Comparison of ENCODE assay signal across 51 mouse cellular contexts in the genomic region with DNA sequence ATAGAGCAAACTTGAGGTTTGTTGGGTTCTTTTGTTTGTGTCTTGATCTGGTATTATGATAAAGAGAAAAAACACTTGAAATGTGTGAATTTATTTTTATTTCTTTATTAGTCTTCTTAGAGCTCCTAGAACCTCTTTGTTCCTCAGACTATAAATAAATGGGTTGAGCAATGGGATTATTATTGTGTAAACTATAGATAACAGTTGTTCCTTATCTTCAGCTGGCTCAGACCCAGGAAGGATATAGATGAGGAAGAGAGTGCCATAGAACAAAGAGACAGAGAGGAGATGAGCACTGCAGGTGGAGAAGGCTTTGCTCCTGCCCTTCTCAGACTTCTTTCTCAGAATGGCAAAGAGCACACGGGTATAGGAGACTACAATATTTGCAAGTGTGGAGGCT. TPM values are rescaled to one million over a fixed set of nuclear protein-coding genes. Genes with fewer than 3 reads are reported as not detected.
"Had no signal": no experiment of that assay in that cellular context is flagged by ENCODE, and none has a peak within 500 bp of the region (broad histone marks: within the 10 kb centered on the region; RNA-seq: fewer than 3 reads in every experiment).

No protein-coding gene starts in this region.

- H3K27ac ChIP-seq: heart, embryonic 13.5 days; heart, embryonic 15.5 days; hindbrain, embryonic 10.5 days; hindbrain, embryonic 12.5 days; hindbrain, embryonic 13.5 days; hindbrain, embryonic 14.5 days; hindbrain, embryonic 15.5 days; hindbrain, postnatal 0 days; intestine, embryonic 15.5 days; kidney, embryonic 15.5 days; kidney, postnatal 0 days; layer of hippocampus, adult 2 months; left cerebral cortex, adult 2 months had no signal

- ATAC-seq: hindbrain, embryonic 16.5 days; hindbrain, postnatal 0 days; inflammation-experienced regulatory T-cells, adult 6 months; intestine, embryonic 15.5 days; intestine, embryonic 16.5 days; intestine, postnatal 0 days had no signal

- DNase-seq: heart, postnatal 10 days; heart, postnatal 14 days; heart, postnatal 36 days; heart, postnatal 4 days; kidney, adult 11 months; kidney, adult 18-20 months; kidney, adult 2 months; kidney, adult 8-10 months; kidney, adult 9 months; kidney, postnatal 10 days; kidney, postnatal 14 days; kidney, postnatal 25 days; kidney, postnatal 36 days; kidney, postnatal 4 days; layer of hippocampus, adult 9-11 months; layer of hippocampus, postnatal 36 days had no signal

- H3K27me3 ChIP-seq: heart, embryonic 12.5 days; heart, embryonic 13.5 days; heart, embryonic 15.5 days; hindbrain, embryonic 12.5 days; hindbrain, embryonic 13.5 days; hindbrain, embryonic 15.5 days; intestine, embryonic 15.5 days; kidney, embryonic 15.5 days had no signal

- H3K4me1 ChIP-seq: heart, embryonic 12.5 days; heart, embryonic 13.5 days; heart, embryonic 15.5 days; hindbrain, embryonic 10.5 days; hindbrain, embryonic 12.5 days; hindbrain, embryonic 13.5 days; hindbrain, embryonic 15.5 days; intestine, embryonic 15.5 days; kidney, embryonic 15.5 days had no signal

- H3K36me3 ChIP-seq: heart, embryonic 12.5 days; heart, embryonic 13.5 days; heart, embryonic 15.5 days; hindbrain, embryonic 10.5 days; hindbrain, embryonic 12.5 days; hindbrain, embryonic 13.5 days; hindbrain, embryonic 15.5 days; intestine, embryonic 15.5 days; kidney, embryonic 15.5 days had no signal

- H3K4me3 ChIP-seq: heart, embryonic 12.5 days; heart, embryonic 13.5 days; heart, embryonic 15.5 days; hindbrain, embryonic 10.5 days; hindbrain, embryonic 12.5 days; hindbrain, embryonic 13.5 days; hindbrain, embryonic 15.5 days; intestine, embryonic 15.5 days; kidney, embryonic 15.5 days; layer of hippocampus, adult 2 months; left cerebral cortex, adult 2 months had no signal

- H3K9me3 ChIP-seq: heart, embryonic 12.5 days; heart, embryonic 13.5 days; heart, embryonic 15.5 days; hindbrain, embryonic 10.5 days; hindbrain, embryonic 12.5 days; hindbrain, embryonic 13.5 days; hindbrain, embryonic 15.5 days; intestine, embryonic 15.5 days; kidney, embryonic 15.5 days had no signal

- H3K9ac ChIP-seq: heart, embryonic 12.5 days; heart, embryonic 13.5 days; heart, embryonic 15.5 days; hindbrain, embryonic 12.5 days; hindbrain, embryonic 13.5 days; hindbrain, embryonic 14.5 days; hindbrain, embryonic 15.5 days; intestine, embryonic 15.5 days; kidney, embryonic 15.5 days had no signal

RNA-seq across cellular contexts. Expression of gene Olfr202, which starts 3.1 kb away (rescaled TPM):
- total RNA-seq: heart, postnatal 10 days; heart, postnatal 14 days; heart, postnatal 25 days; heart, postnatal 36 days; heart, postnatal 4 days; hematopoietic stem cell, adult 5-6 weeks; hindbrain, postnatal 0 days; layer of hippocampus, adult 18-20 months; layer of hippocampus, adult 2 months; layer of hippocampus, adult 8-10 months; layer of hippocampus, postnatal 10 days; layer of hippocampus, postnatal 14 days; layer of hippocampus, postnatal 25 days; layer of hippocampus, postnatal 36 days; left cerebral cortex, adult 18-20 months; left cerebral cortex, adult 2 months had no signal
- polyA plus RNA-seq: heart, embryonic 11.5 days; heart, embryonic 12.5 days; heart, embryonic 13.5 days; heart, embryonic 14.5 days; heart, embryonic 15.5 days; heart, embryonic 16.5 days; heart, postnatal 0 days; hindbrain, embryonic 10.5 days; hindbrain, embryonic 11.5 days; hindbrain, embryonic 12.5 days; hindbrain, embryonic 13.5 days; hindbrain, embryonic 14.5 days; hindbrain, embryonic 15.5 days; hindbrain, embryonic 16.5 days; hindbrain, postnatal 0 days; inflammation-experienced regulatory T-cells, adult 6 months; intestine, embryonic 14.5 days; intestine, embryonic 15.5 days; intestine, embryonic 16.5 days; intestine, postnatal 0 days; kidney, adult 2 months; kidney, embryonic 14.5 days; kidney, embryonic 15.5 days; kidney, embryonic 16.5 days; kidney, postnatal 0 days; large intestine, adult 2 months had no signal

RNA-seq across cellular contexts. Expression of gene Olfr201, which starts 11.0 kb away (rescaled TPM):
- total RNA-seq: heart, postnatal 10 days; heart, postnatal 14 days; heart, postnatal 25 days; heart, postnatal 36 days; heart, postnatal 4 days; hematopoietic stem cell, adult 5-6 weeks; hindbrain, postnatal 0 days; layer of hippocampus, adult 18-20 months; layer of hippocampus, adult 2 months; layer of hippocampus, adult 8-10 months; layer of hippocampus, postnatal 10 days; layer of hippocampus, postnatal 14 days; layer of hippocampus, postnatal 25 days; layer of hippocampus, postnatal 36 days; left cerebral cortex, adult 18-20 months; left cerebral cortex, adult 2 months had no signal
- polyA plus RNA-seq: heart, embryonic 11.5 days; heart, embryonic 12.5 days; heart, embryonic 13.5 days; heart, embryonic 14.5 days; heart, embryonic 15.5 days; heart, embryonic 16.5 days; heart, postnatal 0 days; hindbrain, embryonic 10.5 days; hindbrain, embryonic 11.5 days; hindbrain, embryonic 12.5 days; hindbrain, embryonic 13.5 days; hindbrain, embryonic 14.5 days; hindbrain, embryonic 15.5 days; hindbrain, embryonic 16.5 days; hindbrain, postnatal 0 days; inflammation-experienced regulatory T-cells, adult 6 months; intestine, embryonic 14.5 days; intestine, embryonic 15.5 days; intestine, embryonic 16.5 days; kidney, adult 2 months; kidney, embryonic 14.5 days; kidney, embryonic 15.5 days; kidney, embryonic 16.5 days; kidney, postnatal 0 days; large intestine, adult 2 months had no signal

RNA-seq across cellular contexts. Expression of gene Olfr203, which starts 15.2 kb away (rescaled TPM):
- total RNA-seq: heart, postnatal 10 days; heart, postnatal 14 days; heart, postnatal 25 days; heart, postnatal 36 days; heart, postnatal 4 days; hematopoietic stem cell, adult 5-6 weeks; hindbrain, postnatal 0 days; layer of hippocampus, adult 18-20 months; layer of hippocampus, adult 2 months; layer of hippocampus, adult 8-10 months; layer of hippocampus, postnatal 10 days; layer of hippocampus, postnatal 14 days; layer of hippocampus, postnatal 25 days; layer of hippocampus, postnatal 36 days; left cerebral cortex, adult 18-20 months; left cerebral cortex, adult 2 months had no signal
- polyA plus RNA-seq: heart, embryonic 11.5 days; heart, embryonic 12.5 days; heart, embryonic 13.5 days; heart, embryonic 14.5 days; heart, embryonic 15.5 days; heart, embryonic 16.5 days; heart, postnatal 0 days; hindbrain, embryonic 10.5 days; hindbrain, embryonic 11.5 days; hindbrain, embryonic 12.5 days; hindbrain, embryonic 13.5 days; hindbrain, embryonic 14.5 days; hindbrain, embryonic 15.5 days; hindbrain, embryonic 16.5 days; hindbrain, postnatal 0 days; inflammation-experienced regulatory T-cells, adult 6 months; intestine, embryonic 14.5 days; intestine, embryonic 15.5 days; intestine, embryonic 16.5 days; intestine, postnatal 0 days; kidney, adult 2 months; kidney, embryonic 14.5 days; kidney, embryonic 15.5 days; kidney, embryonic 16.5 days; kidney, postnatal 0 days; large intestine, adult 2 months had no signal

RNA-seq across cellular contexts. Expression of gene Olfr204, which starts 34.6 kb away (rescaled TPM):
- total RNA-seq: heart, postnatal 10 days; heart, postnatal 14 days; heart, postnatal 25 days; heart, postnatal 36 days; heart, postnatal 4 days; hematopoietic stem cell, adult 5-6 weeks; hindbrain, postnatal 0 days; layer of hippocampus, adult 18-20 months; layer of hippocampus, adult 2 months; layer of hippocampus, adult 8-10 months; layer of hippocampus, postnatal 25 days; left cerebral cortex, adult 18-20 months; left cerebral cortex, adult 2 months had no signal
- polyA plus RNA-seq: heart, embryonic 11.5 days; heart, embryonic 12.5 days; heart, embryonic 13.5 days; heart, embryonic 14.5 days; heart, embryonic 15.5 days; heart, embryonic 16.5 days; heart, postnatal 0 days; hindbrain, embryonic 10.5 days; hindbrain, embryonic 11.5 days; hindbrain, embryonic 12.5 days; hindbrain, embryonic 13.5 days; hindbrain, embryonic 14.5 days; hindbrain, embryonic 15.5 days; hindbrain, embryonic 16.5 days; hindbrain, postnatal 0 days; inflammation-experienced regulatory T-cells, adult 6 months; intestine, embryonic 14.5 days; intestine, embryonic 15.5 days; intestine, embryonic 16.5 days; intestine, postnatal 0 days; kidney, adult 2 months; kidney, embryonic 14.5 days; kidney, embryonic 15.5 days; kidney, embryonic 16.5 days; kidney, postnatal 0 days; large intestine, adult 2 months had no signal

RNA-seq across cellular contexts. Expression of gene Olfr205, which starts 47.5 kb away (rescaled TPM):
- total RNA-seq: heart, postnatal 10 days; heart, postnatal 14 days; heart, postnatal 25 days; heart, postnatal 36 days; heart, postnatal 4 days; hematopoietic stem cell, adult 5-6 weeks; hindbrain, postnatal 0 days; layer of hippocampus, adult 18-20 months; layer of hippocampus, adult 2 months; layer of hippocampus, adult 8-10 months; layer of hippocampus, postnatal 10 days; layer of hippocampus, postnatal 14 days; layer of hippocampus, postnatal 25 days; layer of hippocampus, postnatal 36 days; left cerebral cortex, adult 18-20 months; left cerebral cortex, adult 2 months had no signal
- polyA plus RNA-seq: heart, embryonic 11.5 days; heart, embryonic 12.5 days; heart, embryonic 13.5 days; heart, embryonic 14.5 days; heart, embryonic 15.5 days; heart, embryonic 16.5 days; heart, postnatal 0 days; hindbrain, embryonic 10.5 days; hindbrain, embryonic 11.5 days; hindbrain, embryonic 12.5 days; hindbrain, embryonic 13.5 days; hindbrain, embryonic 14.5 days; hindbrain, embryonic 15.5 days; hindbrain, embryonic 16.5 days; hindbrain, postnatal 0 days; inflammation-experienced regulatory T-cells, adult 6 months; intestine, embryonic 14.5 days; intestine, embryonic 15.5 days; intestine, embryonic 16.5 days; intestine, postnatal 0 days; kidney, adult 2 months; kidney, embryonic 14.5 days; kidney, embryonic 15.5 days; kidney, embryonic 16.5 days; kidney, postnatal 0 days; large intestine, adult 2 months had no signal
